Mouse (Mus musculus) lung, postnatal 14 days (tissue): ENCODE measurements around the gene Kcnj6.

Experiments
- DNase-seq: peaks from one replicate; pipeline ENCODE4 v3.0.0; 2021

Gene Kcnj6

DNA sequence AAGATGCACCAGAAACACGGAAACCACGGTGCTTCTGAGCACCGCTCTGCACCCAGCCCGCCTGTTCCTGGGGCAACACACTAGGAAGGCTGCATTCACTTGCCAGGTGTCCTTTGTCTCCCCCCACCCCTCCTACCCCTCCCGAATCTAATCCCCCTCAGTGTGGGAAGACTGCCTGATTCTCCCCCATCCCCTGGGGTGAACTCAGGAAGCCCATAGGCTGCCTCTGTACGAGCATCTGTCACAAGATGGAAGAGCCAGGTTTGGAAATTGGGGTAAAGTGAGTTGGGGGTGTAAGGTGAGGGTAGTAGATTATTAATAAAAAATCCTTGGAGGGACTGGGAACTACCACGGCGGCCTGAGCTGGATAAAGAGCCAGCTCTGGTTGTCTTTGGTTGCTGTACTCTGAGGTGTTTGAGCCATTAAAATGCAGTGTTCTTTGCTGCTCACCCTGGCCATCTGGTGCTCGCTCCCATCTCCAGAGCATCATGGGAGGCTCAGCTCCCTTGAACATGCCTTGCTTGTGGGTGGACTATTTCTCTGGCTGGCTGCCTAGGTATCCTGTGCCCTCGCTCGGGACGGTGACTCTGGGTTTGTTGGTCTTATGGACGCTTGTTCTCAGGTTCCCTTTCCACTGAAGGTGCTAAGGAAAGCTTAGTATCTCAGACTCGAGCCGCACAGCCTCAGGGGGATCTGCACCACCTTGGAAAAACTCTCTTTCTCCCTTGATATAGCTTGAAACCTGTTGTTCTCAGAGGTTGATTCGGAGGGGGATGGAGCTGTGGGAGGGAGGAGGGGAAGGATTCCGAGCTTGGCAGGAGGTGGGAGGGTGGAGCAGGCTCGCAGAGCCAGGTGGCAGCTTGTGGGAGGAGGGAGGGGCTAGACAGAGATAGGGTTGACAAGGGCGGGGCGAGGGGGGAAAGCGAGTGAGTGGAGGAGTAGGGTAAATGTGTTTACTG is 65.9 kb downstream of the Kcnj6 start:
- DNase-seq, result no peak

DNA sequence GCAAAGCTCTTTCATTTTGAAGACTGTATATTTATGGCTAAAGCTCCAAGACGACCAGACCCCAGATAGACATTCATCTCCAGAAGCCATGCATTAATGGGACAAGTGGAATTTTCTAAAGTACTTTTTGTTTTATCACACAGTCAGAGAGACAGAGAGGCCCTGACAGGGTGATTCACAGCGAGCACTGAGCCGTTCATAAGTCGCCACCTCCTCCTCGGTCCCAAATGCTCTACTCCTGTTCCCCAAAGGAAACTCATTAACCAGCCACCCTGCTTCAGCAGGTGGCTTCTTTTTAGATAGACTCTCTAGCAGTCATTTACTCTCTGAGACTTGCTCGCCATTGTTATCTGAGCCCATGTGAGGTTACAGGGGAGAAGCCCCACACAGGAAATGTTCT is 72.1 kb downstream of the Kcnj6 start:
- no peak for DNase-seq

GRCm38 (mm10) chr16:94919177-94919576 is 78.3 kb downstream of the Kcnj6 start:
- no peak for DNase-seq

DNA sequence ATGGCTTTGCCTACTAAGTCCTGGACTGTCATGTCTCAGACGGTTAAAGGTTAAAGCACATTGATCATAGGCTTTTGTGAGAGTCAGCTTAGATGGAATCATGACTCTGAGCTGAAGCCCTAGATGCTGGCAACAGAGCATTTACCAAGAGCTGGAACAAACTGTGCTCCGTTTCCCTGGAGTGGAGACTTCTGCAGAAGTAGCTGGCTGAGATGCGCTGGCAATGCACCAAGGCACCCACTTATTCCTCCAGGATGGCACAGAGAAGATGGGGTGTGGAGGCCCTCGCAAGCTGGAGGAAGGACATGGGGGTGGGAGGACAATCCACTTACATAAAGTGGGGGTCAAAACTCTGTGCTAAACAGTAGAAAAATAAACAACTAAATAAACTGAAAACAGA is 91.5 kb downstream of the Kcnj6 start:
- no peak for DNase-seq

GRCm38 (mm10) chr16:94898832-94899231 is 98.7 kb downstream of the Kcnj6 start:
- no peak for DNase-seq

DNA sequence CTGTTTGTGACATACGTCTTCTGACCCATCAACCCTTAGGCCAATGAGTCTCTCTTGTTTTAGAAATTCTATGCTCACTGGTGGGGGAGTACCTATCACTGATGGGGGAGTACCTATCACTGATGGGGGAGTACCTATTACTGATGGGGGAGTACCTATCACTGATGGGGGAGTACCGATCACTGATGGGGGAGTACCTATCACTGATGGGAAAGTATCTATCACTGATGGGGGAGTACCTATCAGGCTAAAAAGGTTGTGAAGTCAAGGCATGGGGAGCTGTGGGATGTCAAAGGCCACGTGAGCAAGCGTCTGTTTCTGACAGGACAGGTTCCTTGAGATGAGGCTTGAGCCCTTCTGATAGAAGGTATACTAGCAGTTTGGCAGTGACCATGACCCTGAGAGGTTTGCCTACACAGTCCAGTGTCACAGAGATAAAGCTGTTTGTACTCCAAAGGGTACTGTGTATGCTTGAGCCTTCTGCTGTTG is 105.3 kb downstream of the Kcnj6 start:
- DNase-seq, result no peak

DNA sequence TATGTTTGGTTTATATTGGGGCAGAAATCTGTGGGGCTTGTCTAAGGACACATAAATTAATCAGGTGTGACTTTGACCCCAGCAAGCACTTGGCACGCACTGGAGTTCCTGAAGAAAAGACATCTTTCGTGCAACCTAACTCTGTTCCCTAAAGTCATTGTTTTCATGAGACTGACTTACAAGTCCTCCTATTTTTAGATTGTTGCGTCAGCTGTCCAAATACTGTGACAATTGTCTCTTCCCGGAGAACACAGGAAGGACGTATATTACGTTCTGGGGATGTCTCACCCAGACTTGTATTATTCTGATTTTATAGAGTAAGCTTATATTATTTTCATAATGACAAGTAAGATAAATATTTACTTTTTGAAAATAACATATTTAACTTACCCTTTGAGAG is 106.9 kb downstream of the Kcnj6 start:
- no peak for DNase-seq

GRCm38 (mm10) chr16:94890056-94890455 is 107.4 kb downstream of the Kcnj6 start:
- no peak for DNase-seq

GRCm38 (mm10) chr16:94888554-94888953 is 108.9 kb downstream of the Kcnj6 start:
- no peak for DNase-seq

DNA sequence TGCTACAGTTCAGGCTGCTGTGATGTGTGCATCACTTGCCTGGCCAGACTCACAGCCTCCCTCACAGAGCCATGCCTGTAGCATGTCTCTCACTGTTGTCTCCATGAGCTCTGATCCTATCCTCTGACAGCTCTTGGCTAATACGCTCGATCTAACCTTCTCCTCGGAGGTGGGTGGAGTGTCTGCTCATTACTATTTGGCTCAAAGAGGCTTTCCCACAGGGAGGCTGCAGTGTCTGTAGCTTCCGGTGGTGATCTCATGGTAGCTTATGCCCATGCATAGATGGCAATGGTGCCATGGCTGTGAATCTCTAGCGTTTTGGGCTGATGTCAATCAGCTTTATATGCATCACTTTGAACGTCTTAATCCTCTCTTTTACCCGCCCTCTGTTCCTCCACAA is 111.1 kb downstream of the Kcnj6 start:
- no peak for DNase-seq

DNA sequence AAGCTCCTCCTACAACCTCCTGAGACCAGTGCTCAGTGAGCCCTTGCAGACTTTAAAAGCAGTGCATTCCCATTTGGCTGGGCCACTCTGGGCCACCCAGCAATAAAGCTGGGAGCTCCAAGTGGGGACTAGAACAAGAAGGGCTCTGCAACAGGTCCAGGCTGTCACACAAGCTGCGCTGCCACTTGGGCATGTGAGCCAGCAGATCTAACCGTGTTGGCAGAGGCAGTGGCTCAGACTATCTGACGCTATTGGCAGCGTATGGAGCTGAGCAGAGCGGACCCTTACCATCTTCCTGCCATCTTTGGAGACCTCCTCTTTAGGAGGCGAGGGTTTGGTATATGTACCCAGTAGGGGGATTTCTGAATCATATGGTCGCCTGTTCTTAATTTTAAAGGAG is 112.4 kb downstream of the Kcnj6 start:
- no peak for DNase-seq

GRCm38 (mm10) chr16:94883909-94884308 is 113.6 kb downstream of the Kcnj6 start:
- DNase-seq, result no peak

DNA sequence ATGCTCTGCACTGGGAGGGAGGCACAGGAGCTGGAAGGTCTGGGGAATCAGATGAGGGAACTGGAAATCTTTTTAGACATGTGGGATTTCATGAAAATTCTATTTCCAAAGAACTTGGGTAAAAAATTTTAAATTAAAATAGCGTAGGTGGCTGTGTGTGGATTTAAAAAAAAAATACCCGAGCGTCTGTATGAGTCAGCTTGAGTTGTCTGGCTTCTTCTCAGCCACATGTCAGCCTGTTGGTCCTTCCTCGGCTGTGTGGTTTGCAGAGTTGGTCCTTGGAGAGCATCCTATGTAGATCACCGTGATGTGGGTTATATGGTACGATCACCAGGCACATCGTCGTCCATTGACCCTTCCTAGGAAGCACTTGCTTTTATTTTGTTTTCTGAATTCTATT is 114.3 kb downstream of the Kcnj6 start:
- DNase-seq, result no peak

DNA sequence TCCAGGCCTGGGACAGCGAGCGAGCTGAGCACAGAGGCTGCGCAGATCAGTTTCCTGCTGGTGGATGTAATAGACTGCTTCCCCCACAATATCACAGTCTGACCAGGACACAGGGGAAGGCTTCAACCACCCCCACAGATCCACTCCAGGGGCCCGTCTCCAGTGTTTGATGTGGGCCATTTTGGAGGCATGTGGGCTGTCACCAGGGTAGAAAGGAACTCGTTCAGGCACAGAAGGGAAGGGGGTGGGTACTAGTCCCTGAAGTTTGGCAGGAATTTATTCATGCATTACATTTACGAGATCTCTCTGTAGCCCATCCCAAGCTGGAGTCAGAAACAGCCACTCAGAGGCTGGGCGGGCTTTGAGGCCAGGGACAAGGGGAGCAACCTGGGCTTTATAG is 115.4 kb downstream of the Kcnj6 start:
- DNase-seq, result no peak

- DNase-seq, result no peak
Measured at GRCm38 (mm10) chr16:94872614-94873272, 124.8 kb downstream of the Kcnj6 start.

DNA sequence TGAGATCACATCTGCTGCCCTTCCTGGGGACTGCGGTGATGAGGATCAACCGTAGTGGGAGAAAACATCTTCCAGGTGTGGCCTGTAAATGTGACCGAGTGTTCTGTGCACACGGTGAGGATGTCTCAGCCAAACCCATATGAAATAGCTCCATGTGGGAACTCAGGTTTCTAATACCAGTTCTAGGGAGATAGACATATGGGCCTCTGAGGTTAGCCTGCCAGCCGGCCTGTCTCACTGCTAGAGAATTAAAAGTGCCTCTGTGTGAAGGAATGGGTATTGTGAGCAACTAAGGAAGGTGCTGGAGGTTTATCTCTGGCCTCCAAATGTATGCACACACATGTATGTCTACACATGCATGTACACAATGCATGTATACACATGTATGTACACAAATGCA is 129.1 kb downstream of the Kcnj6 start:
- DNase-seq, result no peak

GRCm38 (mm10) chr16:94866300-94866956 is 131.1 kb downstream of the Kcnj6 start:
- DNase-seq, result peak; percentile 4

- DNase-seq, result no peak
Measured at GRCm38 (mm10) chr16:94865796-94866195, 131.7 kb downstream of the Kcnj6 start.

- DNase-seq, result no peak
Measured at GRCm38 (mm10) chr16:94865101-94865500, 132.4 kb downstream of the Kcnj6 start.

- no peak for DNase-seq
Measured at GRCm38 (mm10) chr16:94863475-94863874, 134.0 kb downstream of the Kcnj6 start.

GRCm38 (mm10) chr16:94855990-94856389 is 141.5 kb downstream of the Kcnj6 start:
- DNase-seq, result no peak

GRCm38 (mm10) chr16:94852407-94853160 is 144.9 kb downstream of the Kcnj6 start:
- DNase-seq, result no peak

DNA sequence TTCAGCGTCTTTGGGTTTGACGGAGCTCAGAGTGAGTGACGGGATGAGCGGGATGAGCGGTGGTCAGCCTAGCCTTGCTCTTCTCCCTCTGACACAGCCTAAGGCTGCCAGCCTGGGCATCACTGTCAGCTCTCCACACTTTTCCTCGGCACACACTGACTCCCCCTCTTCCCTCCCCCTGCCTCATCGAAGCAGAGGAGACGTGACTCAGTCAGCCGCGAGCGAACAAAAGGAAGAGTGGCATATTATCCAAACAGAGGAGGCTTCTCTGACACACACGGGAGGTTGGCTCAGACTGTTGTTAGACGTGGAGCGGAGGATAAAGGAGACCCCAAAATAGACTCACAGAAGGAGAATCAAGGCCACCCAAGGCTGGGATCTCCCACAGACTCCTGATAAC is 147.1 kb downstream of the Kcnj6 start:
- no peak for DNase-seq
